Mouse (Mus musculus) thymus, postnatal 0 days (tissue): ENCODE data around the gene Fut9. TPM values are rescaled to one million over a fixed set of nuclear protein-coding genes. Genes with fewer than 3 reads are reported as not detected.

ENCODE experiments used
- DNase-seq: peaks from one replicate; pipeline ENCODE4 v3.0.0-alpha.2; 2015; ENCODE audit warnings: low spot score
- polyA plus RNA-seq: library from polyadenylated mRNA; unstranded; fragments of >200 nt; fragmentation: Nextera tagmentation; extraction: Ambion mirVana; gene quantifications from 2 replicates; pipeline ENCODE4 v1.2.1, GENCODE M21; 2015

Gene Fut9
- polyA plus RNA-seq, 1 experiment from 2014 or later = 0.08 TPM

GRCm38 (mm10) chr4:25647593-25647992 is 152.5 kb downstream of the Fut9 start:
- no peak for DNase-seq

- DNase-seq = no peak
Observed at GRCm38 (mm10) chr4:25645580-25645979, 154.5 kb downstream of the Fut9 start.

DNA sequence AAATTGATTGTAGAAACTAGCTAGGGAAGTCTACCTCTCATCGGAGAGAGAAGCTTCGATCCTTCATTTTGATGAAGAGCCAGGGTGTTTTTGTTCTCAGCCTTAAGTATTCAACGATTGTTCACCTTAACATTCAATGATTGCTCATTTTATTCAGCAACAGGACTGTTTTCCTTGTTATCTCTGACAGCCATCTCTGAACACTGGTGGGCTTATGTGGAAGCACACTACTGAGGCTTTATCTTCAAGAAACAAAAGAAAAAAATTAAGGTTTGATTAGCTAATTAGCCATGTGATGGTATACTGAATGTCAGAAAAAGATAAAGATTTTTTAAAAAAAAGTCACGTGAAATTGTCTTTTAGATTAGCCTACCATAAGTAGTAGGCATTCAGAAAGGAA is 158.1 kb downstream of the Fut9 start:
- no peak for DNase-seq

GRCm38 (mm10) chr4:25633262-25633661 is 166.8 kb downstream of the Fut9 start:
- no peak for DNase-seq

DNA sequence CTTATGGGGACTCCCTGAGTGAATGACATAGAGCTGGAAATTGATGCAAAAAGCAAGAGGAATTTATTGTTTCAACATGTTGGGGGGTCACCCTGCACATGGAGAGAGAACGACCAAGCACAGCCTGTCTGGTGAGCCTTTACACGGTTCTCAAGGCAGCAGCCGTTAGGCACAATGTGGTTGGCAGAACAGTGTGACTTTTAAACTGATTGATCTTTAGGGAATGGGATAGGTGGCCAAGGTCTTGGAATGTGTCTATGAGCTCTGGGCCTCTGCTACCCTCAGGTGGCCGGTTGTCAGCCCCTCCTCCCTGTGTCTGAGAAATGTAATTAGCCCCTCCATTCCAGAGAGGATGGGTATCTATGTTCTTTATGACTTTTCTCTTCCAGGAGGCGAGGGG is 171.9 kb downstream of the Fut9 start:
- no peak for DNase-seq

DNA sequence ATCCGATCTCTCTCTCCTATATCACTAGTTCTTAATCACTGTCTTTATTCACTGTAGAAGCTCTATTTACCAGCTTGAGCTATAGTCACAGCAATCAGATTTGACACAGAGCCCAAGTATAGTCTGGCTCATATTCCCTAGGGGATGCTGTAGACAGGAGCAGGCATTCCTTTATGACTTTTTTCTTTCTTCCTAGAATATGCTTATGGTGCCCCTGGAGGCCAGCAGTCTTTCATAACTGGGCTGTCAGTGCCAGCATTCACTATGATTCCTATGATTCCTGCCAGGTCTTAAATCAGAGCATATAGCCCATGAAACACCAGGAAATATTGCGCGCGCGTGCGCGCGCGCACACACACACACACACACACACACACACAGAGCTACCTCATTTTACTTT is 172.6 kb downstream of the Fut9 start:
- no peak for DNase-seq

DNA sequence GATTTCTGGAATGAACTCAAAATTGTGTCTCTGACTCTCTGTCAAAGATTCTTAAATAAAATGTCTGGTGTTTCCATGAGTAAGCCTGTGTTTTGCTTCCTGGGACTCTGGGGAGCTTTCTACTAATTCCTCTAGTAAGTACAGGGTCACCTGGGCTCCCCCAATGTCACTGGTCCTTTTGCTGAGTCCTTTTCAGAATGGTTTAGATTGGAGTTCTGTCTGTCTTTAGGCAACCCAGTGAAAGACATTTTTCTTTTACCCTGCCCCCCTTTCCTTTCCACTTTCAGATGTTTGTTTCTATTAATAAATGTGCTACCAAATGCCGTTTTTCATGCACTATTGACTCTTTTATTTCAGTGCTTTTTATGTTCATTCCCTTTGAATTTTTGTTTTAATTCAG is 173.0 kb downstream of the Fut9 start:
- DNase-seq = no peak

DNA sequence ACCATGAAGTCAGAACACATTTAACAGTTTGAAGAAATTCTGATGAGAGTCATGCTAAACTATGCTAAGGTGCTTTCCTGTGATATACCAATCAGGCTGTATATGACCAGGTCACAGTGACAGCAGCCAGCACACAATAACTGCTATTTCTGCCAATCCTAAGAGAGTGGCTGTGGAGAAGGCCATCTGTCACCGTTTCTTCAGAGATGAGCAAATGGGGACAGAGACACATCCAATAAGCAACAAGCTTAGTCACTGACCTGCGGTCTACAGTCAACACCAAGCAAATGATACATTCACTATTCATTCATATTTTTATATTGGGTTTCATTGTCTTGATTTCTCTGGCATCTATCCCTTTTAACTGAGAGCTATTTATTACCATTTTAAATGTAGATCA is 176.9 kb downstream of the Fut9 start:
- no peak for DNase-seq

DNA sequence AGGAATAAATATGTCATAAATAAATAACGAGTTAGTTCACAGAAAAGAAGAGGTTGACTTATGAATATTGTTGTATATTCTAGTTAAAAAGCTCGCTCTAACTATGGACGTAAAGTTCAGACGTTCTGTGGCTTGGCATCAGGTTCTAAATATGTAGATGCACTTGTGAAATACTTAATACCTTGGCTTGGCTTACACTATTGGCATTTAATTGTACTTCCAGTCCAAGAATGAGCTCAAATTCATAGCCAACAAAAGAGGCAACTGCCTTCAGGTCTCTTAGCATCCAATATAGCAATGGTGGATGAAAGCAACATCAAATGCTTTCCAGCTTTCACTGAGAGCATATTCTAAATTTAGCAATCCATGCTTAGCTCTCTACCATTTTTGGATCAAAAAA is 182.7 kb downstream of the Fut9 start:
- no peak for DNase-seq

DNA sequence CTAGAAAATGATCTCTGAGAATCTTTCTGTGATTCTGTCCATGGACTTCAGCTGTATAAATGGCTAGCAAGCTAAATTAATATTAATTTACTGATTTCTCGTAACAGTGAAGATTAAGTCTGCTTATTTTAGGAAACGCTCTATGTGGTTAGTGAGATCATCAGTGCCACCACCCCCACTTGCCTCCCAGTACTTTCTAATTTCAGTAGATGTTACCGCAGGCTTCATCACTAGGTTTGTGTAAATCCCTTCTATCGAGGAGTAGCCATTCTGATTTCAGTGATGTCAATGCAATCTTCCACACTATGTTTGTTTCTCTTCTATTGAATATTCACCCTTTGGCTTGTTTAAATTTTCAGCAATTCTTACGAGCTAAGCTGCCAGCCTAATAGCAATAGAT is 186.6 kb downstream of the Fut9 start:
- no peak for DNase-seq

GRCm38 (mm10) chr4:25610481-25610880 is 189.6 kb downstream of the Fut9 start:
- no peak for DNase-seq

DNA sequence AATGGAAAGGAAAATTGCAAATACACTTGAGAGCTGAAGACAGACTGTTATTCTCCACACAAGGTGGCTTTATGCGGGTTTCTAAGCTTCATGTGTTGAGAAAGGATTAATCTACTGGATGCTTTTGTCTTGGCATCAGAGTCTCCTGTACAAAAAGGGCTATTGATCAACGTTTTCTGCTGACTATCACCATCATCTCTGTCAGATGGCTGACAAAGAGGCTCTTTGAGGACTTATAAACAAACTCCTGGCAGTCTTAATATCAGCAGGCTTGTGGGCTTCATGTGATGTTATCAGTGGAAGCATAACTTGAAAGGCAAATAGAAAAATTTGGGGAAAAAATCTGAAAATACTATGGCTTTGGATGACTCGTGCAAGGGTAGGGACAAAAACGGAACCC is 206.8 kb downstream of the Fut9 start:
- DNase-seq = no peak
